Mouse (Mus musculus) heart, adult 2 months (tissue): Measurements from ENCODE around the gene Emilin1. TPM values are rescaled to one million over a fixed set of nuclear protein-coding genes. Genes with fewer than 3 reads are reported as not detected.

Experiments
- DNase-seq, 2 experiments: peaks; one replicate each; pipeline ENCODE4 v3.0.0; 2021
- H3K27ac ChIP-seq: fragments of 200-600 bp; 2 replicates; pipeline ENCODE4 v1.8.1; 2022
- H3K27me3 ChIP-seq: fragments of 200-500 bp; 2 replicates; pipeline ENCODE4 v1.6.1; 2012; ENCODE audit warnings: mild to moderate bottlenecking, low read length, inconsistent platforms, mixed read lengths; ENCODE audit not compliant: control insufficient read depth, insufficient read depth
- H3K36me3 ChIP-seq: fragments of 200-500 bp; 2 replicates; pipeline ENCODE4 v1.6.1; 2012; ENCODE audit warnings: low read length, inconsistent platforms; ENCODE audit not compliant: control insufficient read depth, insufficient read depth
- H3K4me1 ChIP-seq: fragments of 200-500 bp; 2 replicates; pipeline ENCODE4 v1.6.1; 2011; ENCODE audit warnings: low read length; ENCODE audit not compliant: control insufficient read depth, insufficient read depth
- H3K4me3 ChIP-seq: fragments of 200-600 bp; 2 replicates; pipeline ENCODE4 v1.8.1; 2022
- H3K79me2 ChIP-seq: fragments of 200-500 bp; replicated peaks from 2 replicates; pipeline ENCODE4 v1.6.1; 2012; ENCODE audit warnings: mild to moderate bottlenecking, inconsistent platforms, low read length, moderate library complexity, mixed read lengths; ENCODE audit not compliant: control insufficient read depth, insufficient read depth
- H3K9ac ChIP-seq: fragments of 200-500 bp; 2 replicates; pipeline ENCODE4 v1.6.1; 2012; ENCODE audit warnings: low read depth, mild to moderate bottlenecking, control low read depth, inconsistent platforms, low read length, mixed read lengths
- CTCF ChIP-seq: fragments of 200-600 bp; IDR thresholded peaks from 2 replicates; pipeline ENCODE4 v1.8.1; 2022; ENCODE audit warnings: antibody characterized with exemption, mild to moderate bottlenecking, moderate library complexity
- EP300 ChIP-seq: fragments of 200-500 bp; IDR thresholded peaks from 2 replicates; pipeline ENCODE4 v1.6.1; 2011; ENCODE audit warnings: low read depth, low read length, control low read depth; ENCODE audit not compliant: insufficient read depth
- POLR2A ChIP-seq: fragments of 200-500 bp; IDR thresholded peaks from 2 replicates; pipeline ENCODE4 v1.6.1; 2011; ENCODE audit warnings: mild to moderate bottlenecking, low read depth, low read length, control low read depth; ENCODE audit not compliant: insufficient read depth
- WGBS: fragments of 180-500 bp; shearing (Covaris S2); methylation state at CpG from one replicate; pipeline ENCODE4 v1.1.7; 2018; 5-methylcytosine and 5-hydroxymethylcytosine counted together
- intact Hi-C: fragments of 180-260 bp; cut with DNase I; formaldehyde crosslinking; loops from one replicate; pipeline ENCODE4 v1.15.1; 2025
- polyA plus RNA-seq: library from polyadenylated mRNA; depleted of rRNA; stranded (reverse); fragments of >200 nt; gene quantifications from 2 replicates; pipeline ENCODE4 v1.2.3, GENCODE M21; 2012
- total RNA-seq, 2 experiments: library from RNA; stranded (reverse); gene quantifications; 2 replicates each; pipeline ENCODE4 v1.2.3; 2021

Emilin1 gene
- total and polyA plus RNA-seq, 3 experiments = 21.2 to 30.6 (median 21.3) TPM

- intact Hi-C loops = loop anchor here (5.0 kb wide), 1 partner anchor 103 kb away; the partner anchor contains the start of gene Mapre3
- Histone ChIP-seq H3K4me3 (peak overlapping the region; percentile 54), H3K79me2 (no peaks in the 10 kb centered on the region), H3K27me3 (no peaks in the 10 kb centered on the region), H3K36me3 (no peaks in the 10 kb centered on the region), H3K9ac (peak overlapping the region; percentile 70), H3K4me1 (peaks cover 25% of the 10 kb centered on the region), H3K27ac (peak overlapping the region; percentile 89)
- TF ChIP-seq EP300 (no peak), POLR2A (no peak), CTCF (no peak)
- 31% methylated on average over 9 of the region's 9 CpGs for WGBS
- peak; percentile 34 to 59 for DNase-seq
Observed at GRCm38 (mm10) chr5:30915456-30915855, 2.3 kb downstream of the Emilin1 start.

- TF ChIP-seq POLR2A (peak; percentile 76), CTCF (peak; percentile 76), EP300 (peak; percentile 85)
- H3K36me3 ChIP-seq = no peaks in the 10 kb centered on the region
- peaks cover 25% of the 10 kb centered on the region for H3K4me1 ChIP-seq
- peak; percentile 87 to 95 for DNase-seq
- intact Hi-C loops = loop anchor here (2.0 to 5.0 kb wide), 2 partner anchors 47 to 104 kb away; partner anchors contain the start of genes Mapre3 and Tmem214
- no peak overlapping the region; the same call in 1 of the 2 replicates for H3K4me3 ChIP-seq
- no peak overlapping the region for H3K9ac ChIP-seq
- H3K27me3 ChIP-seq = no peaks in the 10 kb centered on the region
- peak overlapping the region; percentile 89 for H3K27ac ChIP-seq
- H3K79me2 ChIP-seq = no peaks in the 10 kb centered on the region
- 0% methylated on average over 7 of the region's 7 CpGs for whole genome bisulfite sequencing
Observed at GRCm38 (mm10) chr5:30915974-30916433, 2.8 kb downstream of the Emilin1 start.

DNA sequence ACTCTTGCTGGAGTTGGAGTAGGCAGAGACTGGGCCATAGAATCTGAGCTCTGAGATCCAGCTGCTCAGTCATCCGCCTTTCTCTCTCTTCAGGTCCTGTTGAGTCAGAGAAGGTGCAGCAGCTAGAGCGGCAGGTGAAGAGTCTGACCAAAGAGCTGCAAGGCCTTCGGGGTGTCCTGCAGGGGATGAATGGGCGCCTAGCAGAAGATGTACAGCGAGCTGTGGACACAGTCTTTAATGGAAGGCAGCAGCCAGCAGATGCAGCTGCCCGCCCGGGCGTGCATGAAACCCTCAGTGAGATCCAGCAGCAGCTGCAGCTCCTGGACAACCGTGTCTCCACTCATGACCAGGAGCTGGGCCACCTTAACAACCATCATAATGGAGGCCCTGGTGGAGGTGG lies 3.6 kb downstream of the Emilin1 start:
- intact Hi-C loops = loop anchor here (2.0 to 5.0 kb wide), 2 partner anchors 48 to 105 kb away; partner anchors contain the start of genes Mapre3 and Tmem214
- H3K27ac ChIP-seq = peak overlapping the region; percentile 82
- H3K4me1 ChIP-seq = peaks cover 26% of the 10 kb centered on the region
- no peak overlapping the region for H3K9ac ChIP-seq
- TF ChIP-seq POLR2A (no peak), EP300 (no peak), CTCF (no peak)
- H3K4me3 ChIP-seq = no peak overlapping the region
- no peak for DNase-seq
- H3K79me2 ChIP-seq = no peaks in the 10 kb centered on the region
- no peaks in the 10 kb centered on the region for H3K36me3 ChIP-seq
- 89% methylated on average over 9 of the region's 9 CpGs for WGBS
- H3K27me3 ChIP-seq = no peaks in the 10 kb centered on the region

DNA sequence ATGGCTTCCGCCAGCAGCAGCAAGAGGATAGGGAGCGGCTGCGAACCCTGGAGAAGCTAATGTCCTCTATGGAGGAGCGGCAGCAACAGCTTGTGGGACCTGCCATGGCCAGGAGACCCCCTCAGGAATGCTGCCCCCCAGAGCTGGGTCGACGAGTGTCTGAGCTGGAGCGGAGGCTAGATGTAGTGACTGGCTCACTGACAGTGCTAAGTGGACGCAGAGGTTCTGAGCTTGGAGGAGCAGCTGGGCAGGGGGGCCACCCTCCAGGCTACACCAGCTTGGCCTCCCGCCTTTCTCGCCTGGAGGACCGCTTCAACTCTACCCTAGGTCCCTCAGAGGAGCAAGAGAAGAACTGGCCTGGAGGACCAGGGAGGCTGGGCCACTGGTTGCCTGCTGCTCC lies 4.1 kb downstream of the Emilin1 start:
- H3K4me1 ChIP-seq = peaks cover 23% of the 10 kb centered on the region
- DNase-seq = peak in 1 of 2 experiments; percentile 21
- WGBS = 83% methylated on average over 11 of the region's 11 CpGs
- H3K4me3 ChIP-seq = no peak overlapping the region
- peak overlapping the region; percentile 82 for H3K27ac ChIP-seq
- H3K27me3 ChIP-seq = no peaks in the 10 kb centered on the region
- no peaks in the 10 kb centered on the region for H3K79me2 ChIP-seq
- no peak overlapping the region for H3K9ac ChIP-seq
- TF ChIP-seq EP300 = no peak
- TF ChIP-seq POLR2A = no peak
- TF ChIP-seq CTCF = no peak
- H3K36me3 ChIP-seq = no peaks in the 10 kb centered on the region
- intact Hi-C loops = loop anchor here (2.0 to 5.0 kb wide), 2 partner anchors 49 to 105 kb away; partner anchors contain the start of genes Mapre3 and Tmem214

- no peaks in the 10 kb centered on the region for H3K27me3 ChIP-seq
- TF ChIP-seq POLR2A (no peak), EP300 (no peak), CTCF (no peak)
- H3K27ac ChIP-seq = peak overlapping the region; percentile 82
- WGBS = 87% methylated on average over 31 of the region's 31 CpGs
- peaks cover 20% of the 10 kb centered on the region for H3K4me1 ChIP-seq
- no peak overlapping the region for H3K9ac ChIP-seq
- no peak overlapping the region for H3K4me3 ChIP-seq
- no peaks in the 10 kb centered on the region for H3K79me2 ChIP-seq
- DNase-seq = no peak
- H3K36me3 ChIP-seq = no peaks in the 10 kb centered on the region
- intact Hi-C loops = loop anchor here (2.0 to 5.0 kb wide), 2 partner anchors 49 to 106 kb away; partner anchors contain the start of genes Mapre3 and Tmem214
Observed at GRCm38 (mm10) chr5:30917891-30918670, 4.9 kb downstream of the Emilin1 start.
